Mouse (Mus musculus) liver, adult 2 months (tissue): ENCODE measurements around the gene Galns.

ENCODE experiments used
- CTCF ChIP-seq: fragments of 200-500 bp; IDR thresholded peaks from 2 replicates; pipeline ENCODE4 v1.5.1; 2011; ENCODE audit warnings: low read depth, low read length, control low read depth
- POLR2A ChIP-seq: fragments of 200-500 bp; IDR thresholded peaks from 2 replicates; pipeline ENCODE4 v1.6.1; 2011; ENCODE audit warnings: low read length, control low read depth; ENCODE audit not compliant: insufficient read depth; ENCODE audit errors: extremely low read depth

GRCm38 (mm10) chr8:122611295-122612133 is at the start of gene Galns, which contains the start of gene Trappc2l:
- peak; percentile 37 for TF ChIP-seq CTCF
- TF ChIP-seq POLR2A, result peak; percentile 63; the same call in 1 of the 2 replicates
